Mouse (Mus musculus): Measurements from ENCODE around the gene 4930453N24Rik. TPM values are rescaled to one million over a fixed set of nuclear protein-coding genes. Genes with fewer than 3 reads are reported as not detected.

Gene 4930453N24Rik
- polyA plus RNA-seq, 2 experiments: 16.9 to 29.8 TPM

DNA sequence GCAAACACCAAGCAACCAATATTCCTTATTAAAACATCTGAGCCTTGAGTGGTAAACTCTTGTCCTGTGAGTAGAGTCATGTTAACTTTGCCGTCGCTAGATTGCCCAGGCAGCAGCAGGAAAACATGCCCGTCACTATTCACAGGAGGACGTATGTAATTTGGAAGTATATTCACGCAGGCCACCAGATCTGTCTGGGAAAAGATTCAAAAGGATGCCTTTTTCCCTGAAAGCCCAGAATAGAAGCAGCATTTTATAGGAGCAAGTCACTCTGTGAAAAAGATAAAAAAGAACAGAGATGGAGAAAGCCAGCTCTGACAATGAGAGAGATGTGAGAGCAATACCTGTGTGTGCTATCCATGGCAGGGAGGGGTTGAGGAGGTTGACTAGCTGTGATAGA is 49.4 kb downstream of the 4930453N24Rik start:
- Histone ChIP-seq H3K4me3 (replicated peaks; ENCODE audit: low read length) (no peak overlapping the region), H3K36me3 (ENCODE audit: control insufficient read depth, insufficient read depth, low read length) (no peaks in the 10 kb centered on the region), H3K27me3 (ENCODE audit: control insufficient read depth, insufficient read depth, low read length) (no peaks in the 10 kb centered on the region), H3K4me2 (replicated peaks; ENCODE audit: low read depth, low read length, severe bottlenecking) (no peak overlapping the region), H3K4me1 (ENCODE audit: control insufficient read depth, insufficient read depth, low read length) (peaks cover 15% of the 10 kb centered on the region; the same call in 1 of the 2 replicates), H3K27ac (replicated peaks; ENCODE audit: low read depth, low read length) (no peak overlapping the region), H3K9ac (ENCODE audit: low read depth, low read length, severe bottlenecking) (no peak overlapping the region), H3K9me3 (ENCODE audit: control insufficient read depth, low read length) (no peaks in the 10 kb centered on the region)
- DNase-seq (ENCODE audit: low spot score) (no peak), ATAC-seq (ENCODE audit: low FRiP score, low read depth) (no peak)
- 53% methylated on average over 5 of the region's 5 CpGs for WGBS
- TF ChIP-seq POLR2A (IDR thresholded peaks at IDR 0.05; ENCODE audit: borderline replicate concordance, extremely low read depth, insufficient read depth, insufficient read length): no peak

DNA sequence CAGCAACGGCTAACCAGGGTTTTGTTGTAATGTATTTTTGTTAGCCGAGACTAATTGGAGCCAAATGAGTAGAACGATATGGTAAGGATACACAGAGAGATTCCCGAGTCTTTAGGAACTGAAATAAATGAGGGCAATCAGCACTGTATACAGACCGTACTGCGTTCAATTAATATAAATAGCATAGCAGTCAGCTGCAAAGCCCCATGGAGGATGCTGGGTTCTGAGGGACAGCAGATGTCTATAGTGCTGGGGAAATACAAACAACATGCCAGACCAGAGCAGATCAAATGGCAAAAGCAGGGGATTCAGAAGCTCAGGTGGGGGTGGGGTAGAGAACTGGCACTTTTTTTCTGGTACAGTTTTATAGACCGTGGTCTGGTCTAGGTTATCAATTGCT is 51.9 kb downstream of the 4930453N24Rik start:
- TF ChIP-seq POLR2A (IDR thresholded peaks at IDR 0.05; ENCODE audit: borderline replicate concordance, extremely low read depth, insufficient read depth, insufficient read length): no peak
- 24% methylated on average over 7 of the region's 7 CpGs for WGBS
- no peak; the same call in 1 of the 2 replicates for ATAC-seq (ENCODE audit: low FRiP score, low read depth)
- Histone ChIP-seq H3K4me3 (replicated peaks; ENCODE audit: low read length) (no peak overlapping the region), H3K9ac (ENCODE audit: low read depth, low read length, severe bottlenecking) (no peak overlapping the region), H3K36me3 (ENCODE audit: control insufficient read depth, insufficient read depth, low read length) (no peaks in the 10 kb centered on the region), H3K27ac (replicated peaks; ENCODE audit: low read depth, low read length) (no peak overlapping the region), H3K4me2 (replicated peaks; ENCODE audit: low read depth, low read length, severe bottlenecking) (no peak overlapping the region), H3K27me3 (ENCODE audit: control insufficient read depth, insufficient read depth, low read length) (no peaks in the 10 kb centered on the region), H3K4me1 (ENCODE audit: control insufficient read depth, insufficient read depth, low read length) (peaks cover 15% of the 10 kb centered on the region; the same call in 1 of the 2 replicates), H3K9me3 (ENCODE audit: control insufficient read depth, low read length) (no peaks in the 10 kb centered on the region)
- DNase-seq (ENCODE audit: low spot score): no peak

DNA sequence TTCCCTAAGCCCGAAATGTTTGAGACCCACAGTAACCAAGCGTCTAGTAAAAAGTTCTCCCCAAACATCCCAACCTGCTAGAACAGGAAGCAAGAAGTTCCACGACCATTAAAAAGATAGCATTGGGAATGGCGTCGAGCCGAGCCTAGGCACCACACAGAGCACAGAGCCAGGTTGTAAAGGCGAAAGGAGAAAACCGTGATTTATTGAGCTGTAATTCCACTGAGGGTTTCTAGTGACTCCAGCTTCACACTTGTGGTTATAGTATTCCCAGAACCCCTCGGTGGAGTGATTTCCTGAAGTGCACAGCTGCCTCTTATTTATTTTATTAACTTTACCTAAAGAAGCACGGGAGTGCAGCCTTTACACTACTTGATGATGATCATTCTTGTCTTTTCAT is 53.1 kb downstream of the 4930453N24Rik start:
- Histone ChIP-seq H3K4me2 (replicated peaks; ENCODE audit: low read depth, low read length, severe bottlenecking) (no peak overlapping the region), H3K9ac (ENCODE audit: low read depth, low read length, severe bottlenecking) (no peak overlapping the region), H3K36me3 (ENCODE audit: control insufficient read depth, insufficient read depth, low read length) (no peaks in the 10 kb centered on the region), H3K4me3 (replicated peaks; ENCODE audit: low read length) (no peak overlapping the region), H3K27me3 (ENCODE audit: control insufficient read depth, insufficient read depth, low read length) (0 out of 2 replicates have a peak, but pooled peaks cover 2% of the 10 kb centered on the region), H3K9me3 (ENCODE audit: control insufficient read depth, low read length) (no peaks in the 10 kb centered on the region), H3K4me1 (ENCODE audit: control insufficient read depth, insufficient read depth, low read length) (peaks cover 15% of the 10 kb centered on the region; the same call in 1 of the 2 replicates), H3K27ac (replicated peaks; ENCODE audit: low read depth, low read length) (no peak overlapping the region)
- TF ChIP-seq POLR2A (IDR thresholded peaks at IDR 0.05; ENCODE audit: borderline replicate concordance, extremely low read depth, insufficient read depth, insufficient read length): no peak
- 12% methylated on average over 10 of the region's 10 CpGs for WGBS
- ATAC-seq (ENCODE audit: low FRiP score, low read depth) (peak; percentile 66), DNase-seq (ENCODE audit: low spot score) (peak; percentile 74)

DNA sequence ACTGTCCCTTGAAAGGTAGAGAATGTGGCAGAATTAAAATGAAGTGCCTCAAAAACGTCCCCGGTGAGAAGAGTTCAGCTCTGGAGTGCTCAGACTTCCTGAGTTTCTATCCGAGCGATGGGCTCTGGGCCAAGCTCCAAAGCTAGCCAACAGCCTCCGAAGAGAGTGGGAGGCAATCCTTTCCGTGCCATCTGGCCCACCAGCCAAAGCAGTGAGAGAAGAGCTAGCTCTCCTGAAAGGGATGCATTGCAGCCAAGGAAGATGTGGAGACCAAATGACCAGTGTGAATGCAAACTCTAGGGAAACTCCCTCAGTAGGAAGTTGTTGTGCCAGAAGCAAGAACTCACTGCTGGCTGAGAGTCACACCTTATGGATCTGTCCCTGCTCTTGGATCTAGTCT is 59.1 kb downstream of the 4930453N24Rik start:
- TF ChIP-seq POLR2A (IDR thresholded peaks at IDR 0.05; ENCODE audit: borderline replicate concordance, extremely low read depth, insufficient read depth, insufficient read length): no peak
- ATAC-seq (ENCODE audit: low FRiP score, low read depth) (no peak), DNase-seq (ENCODE audit: low spot score) (no peak)
- no peak overlapping the region for H3K4me3 ChIP-seq (replicated peaks; ENCODE audit: low read length)
- no peaks in the 10 kb centered on the region for H3K9me3 ChIP-seq (ENCODE audit: control insufficient read depth, low read length)
- H3K9ac ChIP-seq (ENCODE audit: low read depth, low read length, severe bottlenecking): no peak overlapping the region
- H3K36me3 ChIP-seq (ENCODE audit: control insufficient read depth, insufficient read depth, low read length): no peaks in the 10 kb centered on the region
- WGBS: 48% methylated on average over 6 of the region's 6 CpGs
- H3K27ac ChIP-seq (replicated peaks; ENCODE audit: low read depth, low read length): no peak overlapping the region
- H3K27me3 ChIP-seq (ENCODE audit: control insufficient read depth, insufficient read depth, low read length): 0 out of 2 replicates have a peak, but pooled peaks cover 2% of the 10 kb centered on the region
- 0 out of 2 replicates have a peak, but pooled peaks cover 4% of the 10 kb centered on the region for H3K4me1 ChIP-seq (ENCODE audit: control insufficient read depth, insufficient read depth, low read length)
- no peak overlapping the region for H3K4me2 ChIP-seq (replicated peaks; ENCODE audit: low read depth, low read length, severe bottlenecking)

Other genes with a start within 250 kb of the 4930453N24Rik start
- 0.04 TPM in 1 of 2 replicates, not detected in the other for gene Csnka2ip, start 168.8 kb downstream of the 4930453N24Rik start, polyA plus RNA-seq (2012; rRNA removed)
- not detected in 2 replicates for gene Csnka2ip, start 168.8 kb downstream of the 4930453N24Rik start, polyA plus RNA-seq (2014; fragmentation: Nextera tagmentation; extraction: Ambion mirVana)
- 7.0 and 8.1 TPM in 2 replicates for gene Zfp654, start 80.5 kb upstream of the 4930453N24Rik start, polyA plus RNA-seq (2012; rRNA removed)
- gene Zfp654, start 80.5 kb upstream of the 4930453N24Rik start, polyA plus RNA-seq (2014; fragmentation: Nextera tagmentation; extraction: Ambion mirVana): 8.0 and 8.6 TPM in 2 replicates
- gene Cggbp1, start 80.8 kb upstream of the 4930453N24Rik start, polyA plus RNA-seq (2012; rRNA removed): 47.6 and 48.4 TPM in 2 replicates
- gene Cggbp1, start 80.8 kb upstream of the 4930453N24Rik start, polyA plus RNA-seq (2014; fragmentation: Nextera tagmentation; extraction: Ambion mirVana): 102 and 105 TPM in 2 replicates